Mouse (Mus musculus): ENCODE results near the gene Fam19a2. TPM values are rescaled to one million over a fixed set of nuclear protein-coding genes. Genes with fewer than 3 reads are reported as not detected.

Fam19a2 gene
- polyA plus RNA-seq, 2 experiments, result 3.0 to 3.2 TPM

DNA sequence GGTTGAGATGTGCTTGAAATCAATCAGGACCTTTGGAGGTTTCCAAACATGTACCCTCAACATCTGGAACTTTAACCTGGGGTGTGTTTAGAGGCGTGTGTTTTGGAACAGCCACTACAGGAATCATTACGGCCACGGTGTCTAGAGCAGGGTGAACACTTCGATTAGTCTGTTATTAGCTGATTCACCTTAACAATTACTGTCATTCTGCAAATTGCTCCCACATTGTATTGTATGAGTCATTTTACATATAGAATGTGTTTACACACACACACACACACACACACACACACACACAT is 429.1 kb downstream of the Fam19a2 start:
- no peaks in the 10 kb centered on the region for H3K4me1 ChIP-seq (ENCODE audit: control insufficient read depth, insufficient read depth, low read length)
- H3K9ac ChIP-seq (ENCODE audit: low read depth, low read length, severe bottlenecking), result no peak overlapping the region
- H3K4me2 ChIP-seq (replicated peaks; ENCODE audit: low read depth, low read length, severe bottlenecking), result no peak overlapping the region
- H3K27me3 ChIP-seq (ENCODE audit: control insufficient read depth, insufficient read depth, low read length), result no peaks in the 10 kb centered on the region
- WGBS, result 91% methylated on average over 4 of the region's 4 CpGs
- H3K36me3 ChIP-seq (ENCODE audit: control insufficient read depth, insufficient read depth, low read length), result no peaks in the 10 kb centered on the region
- H3K4me3 ChIP-seq (replicated peaks; ENCODE audit: low read length), result no peak overlapping the region
- no peaks in the 10 kb centered on the region for H3K9me3 ChIP-seq (ENCODE audit: control insufficient read depth, low read length)
- no peak for TF ChIP-seq POLR2A (IDR thresholded peaks at IDR 0.05; ENCODE audit: borderline replicate concordance, extremely low read depth, insufficient read depth, insufficient read length)
- H3K27ac ChIP-seq (replicated peaks; ENCODE audit: low read depth, low read length), result no peak overlapping the region
- ATAC-seq (ENCODE audit: low FRiP score, low read depth) (no peak), DNase-seq (ENCODE audit: low spot score) (no peak)

DNA sequence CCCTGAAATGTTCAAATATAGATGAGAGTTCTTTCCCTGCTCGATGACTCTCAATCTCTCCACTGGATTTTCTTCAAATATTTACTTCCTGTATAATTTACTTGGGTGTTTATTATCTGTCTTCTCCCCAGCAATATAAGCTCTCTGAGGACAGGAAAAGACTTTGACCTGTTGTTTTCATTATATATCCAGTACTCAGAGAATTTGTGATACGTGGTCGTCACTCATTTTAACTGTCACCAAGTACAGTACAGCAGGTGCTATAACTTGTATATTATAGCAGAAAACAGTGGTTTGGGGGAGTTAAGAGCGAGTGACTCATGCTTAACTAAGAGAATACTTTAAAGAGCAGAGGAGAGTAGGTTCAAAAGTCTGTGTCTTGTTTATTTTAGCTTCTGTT is 438.8 kb downstream of the Fam19a2 start:
- 87% methylated on average over 4 of the region's 4 CpGs for WGBS
- Histone ChIP-seq H3K4me1 (ENCODE audit: control insufficient read depth, insufficient read depth, low read length) (no peaks in the 10 kb centered on the region), H3K4me2 (replicated peaks; ENCODE audit: low read depth, low read length, severe bottlenecking) (no peak overlapping the region), H3K9me3 (ENCODE audit: control insufficient read depth, low read length) (no peaks in the 10 kb centered on the region), H3K27ac (replicated peaks; ENCODE audit: low read depth, low read length) (no peak overlapping the region), H3K9ac (ENCODE audit: low read depth, low read length, severe bottlenecking) (no peak overlapping the region), H3K4me3 (replicated peaks; ENCODE audit: low read length) (no peak overlapping the region), H3K36me3 (ENCODE audit: control insufficient read depth, insufficient read depth, low read length) (no peaks in the 10 kb centered on the region), H3K27me3 (ENCODE audit: control insufficient read depth, insufficient read depth, low read length) (no peaks in the 10 kb centered on the region)
- ATAC-seq (ENCODE audit: low FRiP score, low read depth) (no peak), DNase-seq (ENCODE audit: low spot score) (no peak)
- no peak for TF ChIP-seq POLR2A (IDR thresholded peaks at IDR 0.05; ENCODE audit: borderline replicate concordance, extremely low read depth, insufficient read depth, insufficient read length)

DNA sequence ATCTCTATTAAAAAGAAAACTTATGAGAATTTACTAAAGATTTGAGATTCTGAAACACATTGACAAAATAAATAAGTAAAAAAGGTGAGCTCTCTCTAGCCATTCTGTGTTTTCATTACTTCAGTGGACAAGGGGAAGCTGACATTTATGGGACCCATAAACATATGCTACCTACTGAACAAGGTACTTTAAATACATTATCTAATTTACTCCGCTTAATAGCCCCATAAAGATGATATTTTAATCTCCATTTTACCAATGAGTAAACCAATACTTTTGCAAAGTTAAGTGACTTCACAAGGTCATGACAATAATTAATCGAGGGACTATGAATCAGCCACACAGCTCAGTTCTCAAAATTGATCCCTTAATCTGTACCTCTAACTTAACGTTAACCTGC is 443.2 kb downstream of the Fam19a2 start:
- TF ChIP-seq POLR2A (IDR thresholded peaks at IDR 0.05; ENCODE audit: borderline replicate concordance, extremely low read depth, insufficient read depth, insufficient read length), result no peak
- 75% methylated on average over 3 of the region's 3 CpGs for WGBS
- ATAC-seq (ENCODE audit: low FRiP score, low read depth), result no peak

DNA sequence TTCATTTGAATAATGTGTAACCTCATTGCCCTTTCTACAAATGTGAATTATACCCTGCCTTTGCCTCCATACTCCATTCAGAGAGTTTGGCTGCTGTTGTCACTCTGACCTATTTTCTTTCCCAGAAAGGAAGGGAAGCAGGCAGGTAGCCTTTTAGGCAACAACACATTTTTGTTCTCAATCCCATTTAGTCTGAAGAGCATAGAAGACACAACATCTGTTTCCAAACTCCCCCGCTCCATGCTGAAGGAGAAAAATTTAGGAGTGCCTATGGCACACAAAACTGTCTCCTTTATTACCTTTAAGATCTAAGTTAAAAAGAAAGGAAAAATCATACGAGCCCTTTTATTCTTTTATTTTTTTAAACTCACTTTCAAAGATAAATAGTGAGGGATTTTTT is 446.9 kb downstream of the Fam19a2 start:
- no peak for DNase-seq (ENCODE audit: low spot score)
- Histone ChIP-seq H3K36me3 (ENCODE audit: control insufficient read depth, insufficient read depth, low read length) (no peaks in the 10 kb centered on the region), H3K27me3 (ENCODE audit: control insufficient read depth, insufficient read depth, low read length) (no peaks in the 10 kb centered on the region), H3K4me3 (replicated peaks; ENCODE audit: low read length) (no peak overlapping the region), H3K9me3 (ENCODE audit: control insufficient read depth, low read length) (no peaks in the 10 kb centered on the region), H3K27ac (replicated peaks; ENCODE audit: low read depth, low read length) (no peak overlapping the region), H3K9ac (ENCODE audit: low read depth, low read length, severe bottlenecking) (no peak overlapping the region), H3K4me2 (replicated peaks; ENCODE audit: low read depth, low read length, severe bottlenecking) (no peak overlapping the region), H3K4me1 (ENCODE audit: control insufficient read depth, insufficient read depth, low read length) (no peaks in the 10 kb centered on the region)
- no peak for TF ChIP-seq POLR2A (IDR thresholded peaks at IDR 0.05; ENCODE audit: borderline replicate concordance, extremely low read depth, insufficient read depth, insufficient read length)
- ATAC-seq (ENCODE audit: low FRiP score, low read depth), result no peak
- WGBS, result 80% methylated on average over 2 of the region's 2 CpGs

More for the DNA sequence above, 443.2 kb downstream of the Fam19a2 start:
- no peak for DNase-seq (ENCODE audit: low spot score)
- Histone ChIP-seq H3K27ac (replicated peaks; ENCODE audit: low read depth, low read length) (no peak overlapping the region), H3K4me3 (replicated peaks; ENCODE audit: low read length) (no peak overlapping the region), H3K9ac (ENCODE audit: low read depth, low read length, severe bottlenecking) (no peak overlapping the region), H3K4me1 (ENCODE audit: control insufficient read depth, insufficient read depth, low read length) (no peaks in the 10 kb centered on the region), H3K9me3 (ENCODE audit: control insufficient read depth, low read length) (no peaks in the 10 kb centered on the region), H3K36me3 (ENCODE audit: control insufficient read depth, insufficient read depth, low read length) (no peaks in the 10 kb centered on the region), H3K27me3 (ENCODE audit: control insufficient read depth, insufficient read depth, low read length) (no peaks in the 10 kb centered on the region), H3K4me2 (replicated peaks; ENCODE audit: low read depth, low read length, severe bottlenecking) (no peak overlapping the region)

DNA sequence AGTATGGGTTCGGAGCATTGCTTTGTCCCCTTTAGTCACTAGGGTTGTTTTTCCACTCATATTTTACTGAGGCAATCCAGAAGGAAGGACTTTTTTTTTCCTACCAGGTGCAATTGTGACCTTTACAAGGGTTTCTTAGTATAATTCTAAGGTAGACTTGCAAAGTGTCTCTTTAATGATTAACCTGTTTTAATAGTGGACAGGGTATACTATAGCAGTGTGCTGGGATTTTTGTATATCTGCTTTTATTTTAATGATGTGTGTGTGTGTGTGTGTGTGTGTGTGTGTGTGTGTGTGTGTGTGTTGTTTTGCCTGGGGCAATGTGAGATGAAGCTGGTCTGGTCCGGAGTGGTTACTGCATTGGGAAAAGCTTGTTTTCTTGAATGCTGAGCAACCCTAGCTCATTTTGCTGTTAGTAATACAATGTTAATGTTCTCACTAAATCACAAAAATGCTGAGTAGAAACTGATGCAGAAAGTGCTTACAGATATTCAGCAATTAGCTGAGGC is 458.2 kb downstream of the Fam19a2 start:
- TF ChIP-seq POLR2A (IDR thresholded peaks at IDR 0.05; ENCODE audit: borderline replicate concordance, extremely low read depth, insufficient read depth, insufficient read length), result no peak
- no peak overlapping the region for H3K27ac ChIP-seq (replicated peaks; ENCODE audit: low read depth, low read length)
- whole genome bisulfite sequencing, result 61% methylated on average over 2 of the region's 2 CpGs
- no peak for DNase-seq (ENCODE audit: low spot score)
- no peaks in the 10 kb centered on the region for H3K36me3 ChIP-seq (ENCODE audit: control insufficient read depth, insufficient read depth, low read length)
- no peak overlapping the region for H3K4me3 ChIP-seq (replicated peaks; ENCODE audit: low read length)
- no peak for ATAC-seq (ENCODE audit: low FRiP score, low read depth)
- no peak overlapping the region for H3K9ac ChIP-seq (ENCODE audit: low read depth, low read length, severe bottlenecking)
- H3K4me1 ChIP-seq (ENCODE audit: control insufficient read depth, insufficient read depth, low read length), result no peaks in the 10 kb centered on the region
- H3K9me3 ChIP-seq (ENCODE audit: control insufficient read depth, low read length), result no peaks in the 10 kb centered on the region
- H3K27me3 ChIP-seq (ENCODE audit: control insufficient read depth, insufficient read depth, low read length), result no peaks in the 10 kb centered on the region
- H3K4me2 ChIP-seq (replicated peaks; ENCODE audit: low read depth, low read length, severe bottlenecking), result no peak overlapping the region

DNA sequence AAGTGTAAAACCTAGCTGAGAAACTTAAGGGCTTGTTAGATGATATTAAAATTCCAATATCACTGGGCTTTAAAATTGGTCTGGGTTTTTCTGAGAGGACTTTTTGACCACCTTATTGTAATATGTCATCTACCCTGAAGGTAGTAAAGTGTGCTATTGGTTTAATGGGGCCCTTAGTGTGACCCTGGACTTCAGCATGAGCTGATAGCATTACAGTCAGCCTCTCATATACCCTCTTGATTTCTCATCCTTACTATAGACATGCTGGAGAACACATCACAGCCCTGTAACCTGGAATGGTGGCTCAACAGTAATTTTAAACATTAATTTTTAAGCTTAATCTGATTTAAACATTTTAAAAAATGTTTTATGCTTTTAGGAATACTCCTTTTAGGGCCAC is 459.8 kb downstream of the Fam19a2 start:
- Histone ChIP-seq H3K4me1 (ENCODE audit: control insufficient read depth, insufficient read depth, low read length) (no peaks in the 10 kb centered on the region), H3K36me3 (ENCODE audit: control insufficient read depth, insufficient read depth, low read length) (no peaks in the 10 kb centered on the region), H3K9ac (ENCODE audit: low read depth, low read length, severe bottlenecking) (no peak overlapping the region), H3K27ac (replicated peaks; ENCODE audit: low read depth, low read length) (no peak overlapping the region), H3K4me2 (replicated peaks; ENCODE audit: low read depth, low read length, severe bottlenecking) (no peak overlapping the region), H3K9me3 (ENCODE audit: control insufficient read depth, low read length) (no peaks in the 10 kb centered on the region), H3K27me3 (ENCODE audit: control insufficient read depth, insufficient read depth, low read length) (no peaks in the 10 kb centered on the region), H3K4me3 (replicated peaks; ENCODE audit: low read length) (no peak overlapping the region)
- TF ChIP-seq POLR2A (IDR thresholded peaks at IDR 0.05; ENCODE audit: borderline replicate concordance, extremely low read depth, insufficient read depth, insufficient read length), result no peak
- DNase-seq (ENCODE audit: low spot score) (no peak), ATAC-seq (ENCODE audit: low FRiP score, low read depth) (no peak)

All from limb, embryonic 14.5 days (tissue).